Mouse (Mus musculus) Muller cell, postnatal 12 days (primary cell): ENCODE measurements around the gene Nsun7.

ENCODE experiments used
- DNase-seq: peaks from one replicate; pipeline ENCODE4 v3.0.0-alpha.2; 2015; ENCODE audit errors: inconsistent ontology term

The Nsun7 gene

DNA sequence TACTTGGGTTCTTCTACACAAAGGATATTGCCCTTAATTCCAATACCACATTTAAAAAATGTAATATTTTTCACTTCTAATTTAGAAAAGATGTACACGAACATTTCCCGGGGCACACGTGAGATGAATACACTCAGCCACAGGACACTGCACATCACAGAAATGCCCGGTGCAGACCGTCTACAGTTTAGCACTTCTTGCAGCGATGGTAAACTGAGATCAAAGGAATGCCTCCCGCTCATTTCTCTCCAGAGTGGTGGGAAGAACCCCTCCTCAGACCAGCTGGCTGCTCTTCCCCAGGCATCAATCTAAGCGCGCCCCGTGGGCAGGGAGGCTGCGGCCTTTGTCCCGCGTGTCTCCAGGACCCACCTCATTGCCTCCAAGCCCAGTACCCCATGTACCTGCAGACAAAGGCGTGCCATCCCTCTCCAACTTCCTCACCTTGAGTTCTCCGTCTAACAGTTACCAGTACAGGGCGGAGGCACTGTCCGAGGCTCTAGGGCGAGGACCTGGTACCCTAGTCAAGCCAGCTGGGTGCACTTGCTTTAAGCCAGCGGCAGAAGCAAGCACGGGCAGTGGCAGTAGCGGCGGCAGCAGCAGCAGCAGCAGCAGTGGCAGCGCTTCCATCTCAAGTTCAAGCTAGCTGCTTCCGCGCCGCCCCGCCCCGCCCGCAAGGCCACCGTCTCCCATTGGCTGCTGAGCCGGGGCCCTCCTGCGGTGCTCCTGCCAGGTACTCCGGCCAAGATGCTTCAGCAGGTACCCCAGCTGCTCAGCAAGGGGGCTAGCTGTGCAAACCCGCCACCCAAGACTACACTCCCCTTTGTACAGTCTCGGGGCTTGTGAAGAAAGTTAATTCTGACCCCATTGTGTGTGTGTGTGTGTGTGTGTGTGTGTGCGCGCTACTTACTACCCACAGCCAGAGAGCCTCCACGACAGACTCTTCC lies 77.6 kb downstream of the Nsun7 start:
- peak; percentile 78 for DNase-seq

DNA sequence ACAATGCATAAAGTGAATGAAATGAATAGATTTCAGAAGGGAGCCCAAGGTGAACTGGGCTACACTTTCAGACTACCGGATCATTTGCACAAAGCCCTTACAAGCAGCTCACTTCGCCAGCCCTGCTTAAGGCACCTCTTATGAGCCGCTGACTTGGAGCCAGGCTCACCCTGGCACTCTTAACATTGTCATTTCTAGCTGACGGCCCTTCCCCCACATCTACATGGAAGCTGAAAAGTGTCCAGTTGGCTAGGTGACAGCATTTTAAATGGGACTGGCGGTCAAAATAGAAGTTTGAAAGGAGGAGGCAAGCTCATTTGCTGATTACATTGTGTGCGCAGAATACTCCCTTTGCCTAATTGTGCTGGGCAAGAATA lies 78.3 kb downstream of the Nsun7 start:
- DNase-seq, result peak; percentile 77

DNA sequence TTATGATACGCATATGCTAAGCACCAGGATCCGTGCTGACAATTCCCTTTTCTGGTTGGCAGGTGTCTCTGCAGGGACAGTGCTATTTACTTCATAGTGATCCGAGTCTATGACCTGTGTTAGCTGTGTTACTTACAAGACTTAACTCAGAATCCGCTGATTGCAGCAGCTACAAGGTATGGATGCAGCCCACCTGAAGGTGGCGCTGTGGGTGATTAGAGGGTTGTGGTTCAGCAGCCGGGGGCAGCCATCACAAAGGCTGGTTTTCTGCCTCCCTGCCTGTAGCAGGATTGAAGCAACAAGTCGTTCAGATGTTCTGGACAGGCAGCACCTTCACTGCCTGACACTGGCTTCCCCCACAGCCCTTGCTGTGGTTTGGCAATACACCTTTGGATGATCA lies 78.9 kb downstream of the Nsun7 start:
- DNase-seq, result peak; percentile 11

DNA sequence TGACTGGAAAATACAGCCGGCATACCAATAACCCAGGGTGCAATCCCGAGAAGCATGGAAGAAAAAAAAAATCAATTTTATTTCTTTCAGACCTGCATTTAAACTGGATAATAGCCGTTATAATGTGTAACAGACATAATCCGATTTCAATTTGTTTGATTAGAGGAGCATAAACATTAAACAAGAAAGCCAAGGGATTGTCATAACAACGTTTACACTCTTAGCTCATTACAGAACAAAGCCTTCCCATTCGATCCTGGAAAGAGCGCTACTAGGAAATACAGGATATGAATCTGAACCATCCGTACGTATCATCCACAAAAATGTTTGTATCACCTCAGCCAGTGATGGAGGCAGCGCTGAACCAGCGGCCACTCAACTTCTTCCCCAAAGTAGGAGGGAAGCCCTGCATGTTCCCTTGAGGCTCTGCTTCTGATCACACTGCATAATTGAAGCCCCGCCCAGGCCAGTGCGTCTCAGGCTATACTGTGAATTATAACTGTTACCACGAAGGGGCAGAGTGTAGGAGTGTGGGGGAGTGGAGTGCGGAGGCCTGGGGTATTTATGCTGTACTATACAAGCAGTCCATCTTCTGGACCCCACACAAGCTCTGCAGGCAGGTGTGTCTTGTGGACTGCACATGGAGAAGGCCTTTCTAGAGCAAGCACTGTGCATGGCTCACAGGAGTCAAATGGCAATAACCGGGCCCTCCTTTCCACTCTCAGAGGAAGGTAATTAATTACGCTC lies 80.8 kb downstream of the Nsun7 start:
- DNase-seq, result no peak

DNA sequence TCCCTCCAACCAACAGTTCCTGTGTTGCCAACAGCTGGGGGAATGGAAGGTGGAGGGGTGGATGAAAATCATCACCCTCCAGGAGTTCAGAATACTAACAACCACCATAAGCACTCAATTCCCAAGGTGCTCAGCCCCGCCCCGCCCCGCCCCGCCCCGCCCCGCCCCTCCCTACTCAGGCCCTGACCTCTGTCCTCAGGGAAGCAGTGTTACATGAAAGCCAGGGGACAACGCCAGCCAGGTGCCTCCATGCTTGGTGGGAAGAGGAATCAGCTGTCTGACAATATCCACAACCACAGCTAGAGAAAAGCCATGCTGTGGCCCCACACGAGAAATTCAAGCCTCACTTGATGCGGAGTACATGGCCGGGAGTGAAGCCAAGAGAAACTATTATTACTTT lies 82.2 kb downstream of the Nsun7 start:
- no peak for DNase-seq

GRCm38 (mm10) chr5:66342285-66342684 lies 82.6 kb downstream of the Nsun7 start:
- DNase-seq, result no peak

DNA sequence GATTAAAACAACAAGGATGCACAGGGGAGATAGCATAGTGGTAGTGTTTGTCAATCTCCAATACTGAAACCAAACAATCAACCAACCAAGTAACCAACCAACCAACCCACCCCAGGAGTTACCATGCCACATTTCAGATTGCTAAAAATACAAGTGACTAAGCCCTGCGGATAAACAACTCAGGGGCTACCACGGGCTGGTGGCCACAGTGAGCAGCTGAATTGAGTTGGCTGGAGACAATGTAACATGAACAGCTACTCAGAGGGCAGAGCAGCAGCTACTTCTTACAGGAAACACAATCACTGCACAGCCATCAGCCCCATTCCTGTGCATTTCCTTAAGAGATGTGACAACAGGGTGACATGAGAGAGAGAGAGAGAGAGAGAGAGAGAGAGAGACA lies 84.5 kb downstream of the Nsun7 start:
- DNase-seq, result peak; percentile 13

GRCm38 (mm10) chr5:66345140-66345539 lies 85.4 kb downstream of the Nsun7 start:
- DNase-seq, result no peak

GRCm38 (mm10) chr5:66346756-66347155 lies 87.1 kb downstream of the Nsun7 start:
- DNase-seq, result no peak
